Mouse (Mus musculus) testis, postnatal 14 days (tissue): ENCODE data around the gene Ap2m1.
A peak's percentile ranks its signal among the peaks of the same experiment; 100 is the strongest.

Experiments used
- DNase-seq: peaks from one replicate; pipeline ENCODE4 v3.0.0; 2021; ENCODE audit warnings: low spot score

The Ap2m1 gene

GRCm38 (mm10) chr16:20529375-20529774 lies 5.9 kb upstream of the Ap2m1 start:
- DNase-seq: no peak

GRCm38 (mm10) chr16:20530941-20531340 lies 4.3 kb upstream of the Ap2m1 start:
- DNase-seq: no peak

GRCm38 (mm10) chr16:20534617-20535295 lies 522 bp upstream of the Ap2m1 start:
- no peak for DNase-seq

- no peak for DNase-seq
These were observed 895 bp downstream of the Ap2m1 start for GRCm38 (mm10) chr16:20536081-20536665.

- no peak for DNase-seq
These were observed 1.8 kb downstream of the Ap2m1 start for GRCm38 (mm10) chr16:20537071-20537471.

GRCm38 (mm10) chr16:20537601-20538320 lies 2.5 kb downstream of the Ap2m1 start:
- no peak for DNase-seq

GRCm38 (mm10) chr16:20539649-20540048 lies 4.4 kb downstream of the Ap2m1 start:
- no peak for DNase-seq

- DNase-seq: no peak
These were observed 5.2 kb downstream of the Ap2m1 start for GRCm38 (mm10) chr16:20540438-20540837.

- no peak for DNase-seq
These were observed 10.4 kb downstream of the Ap2m1 start for GRCm38 (mm10) chr16:20545696-20546095.

GRCm38 (mm10) chr16:20547423-20547822 lies 12.1 kb downstream of the Ap2m1 start:
- no peak for DNase-seq

- peak; percentile 99 for DNase-seq
These were observed 13.0 kb downstream of the Ap2m1 start, which contains the start of gene Abcf3 for GRCm38 (mm10) chr16:20548096-20548948. Gene Abcf3 (plus strand): TSS chr16:20548577.

GRCm38 (mm10) chr16:20549161-20549560 lies 13.9 kb downstream of the Ap2m1 start:
- DNase-seq: no peak

GRCm38 (mm10) chr16:20551691-20552090 lies 16.4 kb downstream of the Ap2m1 start:
- DNase-seq: no peak

GRCm38 (mm10) chr16:20552594-20552993 lies 17.3 kb downstream of the Ap2m1 start:
- no peak for DNase-seq

- peak; percentile 64 for DNase-seq
These were observed 19.7 kb downstream of the Ap2m1 start for GRCm38 (mm10) chr16:20555000-20555399.

- DNase-seq: no peak
These were observed 22.1 kb downstream of the Ap2m1 start for GRCm38 (mm10) chr16:20557381-20557780.

- no peak for DNase-seq
These were observed 29.8 kb downstream of the Ap2m1 start for GRCm38 (mm10) chr16:20565075-20565474.

- no peak for DNase-seq
These were observed 54.2 kb downstream of the Ap2m1 start, which contains the start of gene Vwa5b2 for GRCm38 (mm10) chr16:20589366-20589938. Gene Vwa5b2 (plus strand): TSS chr16:20589471.

GRCm38 (mm10) chr16:20589939-20590679 lies 54.8 kb downstream of the Ap2m1 start:
- DNase-seq: no peak

- no peak for DNase-seq
These were observed 55.4 kb downstream of the Ap2m1 start for GRCm38 (mm10) chr16:20590680-20591038.

- no peak for DNase-seq
These were observed 55.9 kb downstream of the Ap2m1 start for GRCm38 (mm10) chr16:20591076-20591705.
